Mouse (Mus musculus) hindbrain, embryonic 14.5 days (tissue): Measurements from ENCODE around the gene Frmd5. TPM values are rescaled to one million over a fixed set of nuclear protein-coding genes. Genes with fewer than 3 reads are reported as not detected.
A peak's percentile ranks its signal among the peaks of the same experiment; 100 is the strongest.

Experiments used
- ATAC-seq: fragments of 200-750 bp; cut with Nextera tagmentation; 2 replicates; pipeline ENCODE4 v1.8.0; 2017; ENCODE audit warnings: moderate number of reproducible peaks, mild to moderate bottlenecking, moderate TSS enrichment, moderate library complexity; ENCODE audit not compliant: low FRiP score
- DNase-seq: peaks from one replicate; pipeline ENCODE4 v3.0.0-alpha.2; 2015; ENCODE audit warnings: low spot score
- H3K27ac ChIP-seq: fragments of 300-500 bp; sonication (generic); 2 replicates; pipeline ENCODE4 v1.5.1; 2014; ENCODE audit warnings: mild to moderate bottlenecking, moderate library complexity
- H3K27me3 ChIP-seq: fragments of 300-500 bp; sonication (generic); 2 replicates; pipeline ENCODE4 v1.6.1; 2014; ENCODE audit warnings: mild to moderate bottlenecking, low read length, mixed read lengths; ENCODE audit not compliant: control insufficient read depth, insufficient read depth
- H3K36me3 ChIP-seq: fragments of 300-500 bp; sonication (generic); replicated peaks from 2 replicates; pipeline ENCODE4 v1.6.1; 2014; ENCODE audit not compliant: control insufficient read depth, insufficient read depth
- H3K4me1 ChIP-seq: fragments of 300-500 bp; sonication (generic); replicated peaks from 2 replicates; pipeline ENCODE4 v1.6.1; 2014; ENCODE audit warnings: antibody characterized with exemption, low read length, mixed read lengths; ENCODE audit not compliant: control insufficient read depth, insufficient read depth
- H3K4me2 ChIP-seq: fragments of 300-500 bp; sonication (generic); replicated peaks from 2 replicates; pipeline ENCODE4 v1.6.1; 2014; ENCODE audit warnings: mild to moderate bottlenecking, moderate library complexity
- H3K4me3 ChIP-seq: fragments of 300-500 bp; sonication (generic); replicated peaks from 2 replicates; pipeline ENCODE4 v1.5.1; 2014; ENCODE audit warnings: mild to moderate bottlenecking, low read length
- H3K9ac ChIP-seq: fragments of 300-500 bp; sonication (generic); 2 replicates; pipeline ENCODE4 v1.6.1; 2014
- H3K9me3 ChIP-seq: fragments of 300-500 bp; sonication (generic); 2 replicates; pipeline ENCODE4 v1.6.1; 2016; ENCODE audit warnings: low read length; ENCODE audit not compliant: control insufficient read depth
- WGBS: fragments of 180-500 bp; shearing (Covaris S2); extraction: QIAGEN DNeasy Blood & Tissue Kit; methylation state at CpG from one replicate; pipeline ENCODE4 v1.1.7; 2014; 5-methylcytosine and 5-hydroxymethylcytosine counted together
- polyA plus RNA-seq: library from polyadenylated mRNA; unstranded; fragments of >200 nt; fragmentation: Nextera tagmentation; extraction: Ambion mirVana; gene quantifications from 2 replicates; pipeline ENCODE4 v1.2.1, GENCODE M21; 2014

Gene Frmd5
- polyA plus RNA-seq, 1 experiment from 2014 or later = 30.0 TPM

DNA sequence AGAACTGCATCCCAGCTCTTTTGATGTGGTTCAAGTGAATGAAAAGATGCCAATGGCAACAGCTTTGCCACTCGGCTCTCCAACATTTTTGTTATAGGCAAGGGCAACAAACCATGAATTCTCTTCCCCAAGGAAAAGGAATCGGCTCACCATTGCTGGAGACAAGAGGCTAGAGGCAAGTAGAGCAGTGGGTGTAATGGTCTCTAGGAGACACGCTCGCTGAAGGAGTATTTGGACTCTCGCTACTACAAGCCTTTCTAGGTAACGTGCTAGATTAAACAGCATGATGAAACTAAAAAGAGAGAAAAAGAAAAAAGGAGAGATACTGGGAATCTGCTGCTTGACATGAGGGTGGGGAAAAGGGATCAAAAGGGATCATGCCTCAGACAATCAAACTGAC, 87.9 kb downstream of the Frmd5 start:
- no peaks in the 10 kb centered on the region for H3K9me3 ChIP-seq
- DNase-seq (no peak), ATAC-seq (no peak)
- no peak overlapping the region for H3K9ac ChIP-seq
- H3K4me2 ChIP-seq = no peak overlapping the region
- H3K4me1 ChIP-seq = peaks cover 24% of the 10 kb centered on the region; the same call in 1 of the 2 replicates
- H3K27ac ChIP-seq = no peak overlapping the region
- H3K36me3 ChIP-seq = no peaks in the 10 kb centered on the region
- no peaks in the 10 kb centered on the region for H3K27me3 ChIP-seq
- no peak overlapping the region for H3K4me3 ChIP-seq
- 69% methylated on average over 6 of the region's 6 CpGs for WGBS

DNA sequence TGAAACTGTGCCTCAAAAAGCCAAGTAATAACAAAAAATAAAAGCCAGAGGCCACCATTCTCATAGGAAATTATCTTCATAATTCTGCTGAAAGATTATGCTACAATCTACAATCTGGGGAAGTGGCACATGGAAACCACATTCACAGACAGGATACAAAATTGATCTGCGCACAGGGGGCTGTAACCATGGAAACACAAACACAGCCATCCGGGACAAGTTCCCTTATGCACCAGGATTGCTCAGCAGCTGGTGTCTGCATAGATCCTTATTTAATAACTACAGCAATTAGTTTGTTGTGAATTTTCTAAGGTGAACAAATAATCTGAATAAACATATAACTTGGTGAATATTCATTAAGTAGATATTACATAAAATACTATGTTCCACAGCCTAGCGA, 89.8 kb downstream of the Frmd5 start:
- no peak overlapping the region for H3K4me3 ChIP-seq
- H3K9ac ChIP-seq = no peak overlapping the region
- H3K27me3 ChIP-seq = no peaks in the 10 kb centered on the region
- H3K4me2 ChIP-seq = no peak overlapping the region
- WGBS = 37% methylated on average over 3 of the region's 3 CpGs
- no peaks in the 10 kb centered on the region for H3K9me3 ChIP-seq
- no peaks in the 10 kb centered on the region for H3K36me3 ChIP-seq
- H3K27ac ChIP-seq = 0 out of 2 replicates have a peak overlapping the region, but pooled peaks have one; percentile 21
- DNase-seq (peak; percentile 47), ATAC-seq (no peak)
- H3K4me1 ChIP-seq = peaks cover 31% of the 10 kb centered on the region; the same call in 1 of the 2 replicates

DNA sequence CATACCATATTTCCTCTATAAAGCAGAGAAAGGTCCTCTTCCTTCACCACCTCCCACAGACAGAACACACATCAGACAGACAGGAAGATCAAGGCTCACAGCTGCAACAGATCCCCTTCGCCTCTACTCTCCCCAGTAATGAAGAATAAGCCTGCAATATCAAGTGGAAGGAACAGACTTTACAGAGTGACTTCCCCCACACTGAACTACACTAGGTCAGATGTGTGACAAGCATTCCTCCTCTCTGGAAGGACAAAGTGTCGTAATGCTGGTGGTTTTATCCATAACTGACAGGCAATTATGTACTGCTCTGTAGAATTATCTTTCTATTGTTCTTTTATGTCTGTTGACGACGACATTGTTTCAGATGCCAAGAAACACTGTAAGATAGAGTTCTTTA, 93.3 kb downstream of the Frmd5 start:
- ATAC-seq (no peak), DNase-seq (no peak)
- Histone ChIP-seq H3K4me2 (no peak overlapping the region), H3K9me3 (no peaks in the 10 kb centered on the region), H3K4me1 (peaks cover 31% of the 10 kb centered on the region; the same call in 1 of the 2 replicates), H3K27me3 (no peaks in the 10 kb centered on the region), H3K36me3 (no peaks in the 10 kb centered on the region), H3K27ac (no peak overlapping the region), H3K4me3 (no peak overlapping the region), H3K9ac (no peak overlapping the region)
- WGBS = 85% methylated on average over 4 of the region's 4 CpGs

DNA sequence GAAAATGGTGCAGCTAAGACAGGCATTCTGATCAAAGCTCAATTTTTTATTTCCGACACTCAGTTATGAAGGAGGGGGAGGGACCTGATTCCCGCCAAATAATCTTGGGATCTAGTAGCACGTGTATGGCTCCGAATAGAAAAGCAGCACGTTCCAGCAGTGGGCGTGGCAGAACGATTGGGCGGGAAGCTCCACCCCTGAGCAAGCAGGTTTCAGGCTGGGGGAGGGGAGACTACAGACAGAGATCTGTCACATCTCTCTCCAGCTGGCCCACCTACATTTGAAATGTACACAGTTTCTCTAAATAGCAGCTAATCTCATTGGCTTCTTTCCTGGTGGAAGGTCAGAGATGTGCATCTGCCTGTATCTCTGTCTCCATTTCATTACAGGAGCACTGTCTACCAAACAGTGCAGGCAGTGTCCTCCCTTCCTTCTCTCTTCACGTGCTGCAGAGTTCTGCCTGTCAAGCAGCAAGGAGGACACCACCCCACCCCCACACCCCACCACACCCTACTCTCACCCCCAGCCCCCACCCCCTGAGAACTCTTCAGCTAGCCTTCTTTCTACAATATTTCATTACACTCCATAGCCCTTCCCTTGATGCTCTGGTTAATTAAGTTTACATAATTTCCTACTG, 95.0 kb downstream of the Frmd5 start:
- no peaks in the 10 kb centered on the region for H3K36me3 ChIP-seq
- H3K4me1 ChIP-seq = peaks cover 16% of the 10 kb centered on the region; the same call in 1 of the 2 replicates
- no peak overlapping the region for H3K4me2 ChIP-seq
- H3K27ac ChIP-seq = peak overlapping the region; percentile 20; the same call in 1 of the 2 replicates
- 20% methylated on average over 9 of the region's 9 CpGs for WGBS
- H3K9me3 ChIP-seq = no peaks in the 10 kb centered on the region
- no peaks in the 10 kb centered on the region for H3K27me3 ChIP-seq
- no peak overlapping the region for H3K9ac ChIP-seq
- H3K4me3 ChIP-seq = no peak overlapping the region
- DNase-seq = no peak
- ATAC-seq = peak; percentile 46; the same call in 1 of the 2 replicates

DNA sequence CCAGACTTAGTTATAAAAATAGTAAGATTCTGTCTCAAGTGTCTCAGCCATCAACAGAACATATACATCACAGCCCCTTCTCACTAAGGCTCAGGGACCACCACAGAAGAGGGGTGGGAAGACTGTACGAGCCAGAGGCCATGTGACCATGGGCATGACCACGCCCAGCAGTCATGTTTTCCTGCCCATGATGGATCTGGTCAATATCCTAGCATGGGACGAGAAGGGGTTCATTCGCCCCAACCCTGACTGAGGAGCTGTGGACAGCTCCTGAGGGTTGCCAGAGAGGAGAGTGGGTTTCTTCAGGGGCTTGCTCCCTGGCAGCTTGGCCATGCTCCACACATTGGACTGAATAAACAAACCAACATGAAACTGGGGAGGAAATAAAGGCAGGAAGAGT, 97.8 kb downstream of the Frmd5 start:
- no peak for ATAC-seq
- 88% methylated on average over 4 of the region's 4 CpGs for WGBS
- Histone ChIP-seq H3K4me3 (no peak overlapping the region), H3K27ac (no peak overlapping the region), H3K4me2 (no peak overlapping the region), H3K36me3 (no peaks in the 10 kb centered on the region), H3K27me3 (no peaks in the 10 kb centered on the region), H3K9ac (no peak overlapping the region), H3K4me1 (peaks cover 18% of the 10 kb centered on the region; the same call in 1 of the 2 replicates), H3K9me3 (no peaks in the 10 kb centered on the region)
- no peak for DNase-seq

DNA sequence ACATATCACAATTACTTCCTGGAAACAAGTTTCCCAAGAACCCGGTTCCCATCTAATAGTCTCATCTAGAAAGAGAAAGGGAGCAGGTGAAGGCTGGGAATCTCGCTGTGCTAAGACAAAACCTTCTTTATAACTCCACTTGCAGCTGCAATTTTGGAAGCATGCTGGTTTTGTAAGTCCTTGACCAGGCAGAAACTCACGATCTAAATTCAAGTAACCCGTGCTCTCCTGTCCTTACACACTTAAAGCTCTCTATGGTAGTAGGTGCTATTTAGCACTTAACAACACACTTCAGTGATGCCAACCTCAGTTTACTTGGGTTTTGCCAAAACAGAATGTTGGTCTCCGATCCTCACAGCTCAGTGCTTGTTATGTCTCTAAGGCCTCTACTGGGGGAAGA, 99.4 kb downstream of the Frmd5 start:
- no peak overlapping the region for H3K4me2 ChIP-seq
- no peak overlapping the region for H3K9ac ChIP-seq
- 81% methylated on average over 5 of the region's 5 CpGs for WGBS
- H3K4me1 ChIP-seq = peaks cover 14% of the 10 kb centered on the region; the same call in 1 of the 2 replicates
- no peak for DNase-seq
- ATAC-seq = no peak
- H3K27me3 ChIP-seq = no peaks in the 10 kb centered on the region
- H3K9me3 ChIP-seq = no peaks in the 10 kb centered on the region
- no peak overlapping the region for H3K27ac ChIP-seq
- no peaks in the 10 kb centered on the region for H3K36me3 ChIP-seq
- no peak overlapping the region for H3K4me3 ChIP-seq

DNA sequence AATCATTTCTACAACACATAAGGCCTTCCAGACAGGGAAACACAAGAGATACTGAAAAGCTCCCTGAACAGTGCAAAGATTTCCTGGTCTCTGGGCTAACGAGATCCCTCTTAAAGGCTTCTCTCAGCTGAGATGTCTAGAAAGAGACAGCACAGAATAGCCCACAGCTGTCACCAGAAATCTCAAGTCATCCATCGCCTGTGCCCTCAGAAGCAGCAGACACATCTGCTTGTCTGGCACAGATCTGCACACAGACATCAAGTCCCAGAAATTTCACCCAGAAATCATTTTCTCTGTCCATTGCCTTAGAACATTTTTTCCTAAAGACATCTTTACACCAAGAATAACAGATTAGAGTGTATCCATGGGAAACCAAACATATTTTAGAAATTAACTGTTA, 101.1 kb downstream of the Frmd5 start:
- Histone ChIP-seq H3K27ac (peak overlapping the region; percentile 51), H3K27me3 (no peaks in the 10 kb centered on the region), H3K9me3 (no peaks in the 10 kb centered on the region), H3K4me2 (no peak overlapping the region), H3K9ac (no peak overlapping the region), H3K36me3 (no peaks in the 10 kb centered on the region), H3K4me3 (no peak overlapping the region), H3K4me1 (0 out of 2 replicates have a peak, but pooled peaks cover 6% of the 10 kb centered on the region)
- no peak for ATAC-seq
- DNase-seq = no peak
- WGBS = 40% methylated on average over 2 of the region's 2 CpGs

DNA sequence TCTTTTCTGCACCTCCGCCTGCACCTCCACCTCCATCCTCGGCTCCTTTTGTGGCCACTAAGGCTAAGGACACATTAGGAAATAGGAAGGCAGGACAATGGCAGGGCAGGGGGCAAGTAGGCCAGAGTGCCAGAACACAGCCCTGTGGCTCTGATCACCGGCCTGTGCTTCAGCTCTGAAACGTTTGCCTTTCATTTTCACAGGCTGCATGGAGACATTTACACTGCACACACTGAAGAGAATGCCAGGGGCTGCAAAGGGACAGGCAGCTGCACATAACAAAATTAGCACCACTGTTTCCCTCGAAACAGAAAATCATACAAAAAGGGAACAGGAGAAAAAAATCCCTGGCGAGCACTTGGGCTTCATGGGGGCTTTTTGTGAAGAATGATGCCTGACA, 107.6 kb downstream of the Frmd5 start:
- H3K4me1 ChIP-seq = peaks cover 18% of the 10 kb centered on the region
- H3K27me3 ChIP-seq = no peaks in the 10 kb centered on the region
- no peaks in the 10 kb centered on the region for H3K9me3 ChIP-seq
- DNase-seq (no peak), ATAC-seq (no peak)
- 17% methylated on average over 6 of the region's 6 CpGs for whole genome bisulfite sequencing
- peak overlapping the region; percentile 51; the same call in 1 of the 2 replicates for H3K27ac ChIP-seq
- H3K9ac ChIP-seq = no peak overlapping the region
- no peak overlapping the region for H3K4me3 ChIP-seq
- no peaks in the 10 kb centered on the region for H3K36me3 ChIP-seq
- H3K4me2 ChIP-seq = no peak overlapping the region

DNA sequence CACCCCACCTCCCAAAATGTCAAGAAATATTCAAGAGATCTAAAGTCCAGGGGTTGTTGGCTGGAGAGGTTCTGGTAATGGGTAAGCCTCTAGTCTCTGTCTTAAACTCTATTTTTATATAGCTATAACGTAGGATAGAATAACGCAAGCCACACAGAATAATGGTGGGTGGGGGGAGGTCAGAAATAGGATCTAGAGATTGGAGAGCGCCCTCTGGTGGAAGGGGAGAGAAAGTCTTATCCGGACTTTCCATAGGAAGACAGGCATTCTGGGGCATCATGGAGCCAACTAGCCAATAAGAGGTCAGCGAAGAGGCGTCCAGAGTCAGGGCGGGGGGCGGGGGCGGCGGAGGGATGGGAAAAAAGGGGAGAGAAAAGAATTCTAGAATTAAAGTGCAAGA, 111.5 kb downstream of the Frmd5 start:
- no peak overlapping the region for H3K9ac ChIP-seq
- no peaks in the 10 kb centered on the region for H3K27me3 ChIP-seq

More for the DNA sequence above, 111.5 kb downstream of the Frmd5 start:
- Histone ChIP-seq H3K4me3 (no peak overlapping the region), H3K36me3 (no peaks in the 10 kb centered on the region), H3K27ac (no peak overlapping the region), H3K4me1 (peaks cover 28% of the 10 kb centered on the region), H3K4me2 (no peak overlapping the region), H3K9me3 (no peaks in the 10 kb centered on the region)
- ATAC-seq = no peak
- no peak for DNase-seq
- WGBS = 80% methylated on average over 10 of the region's 10 CpGs
